Mouse (Mus musculus): ENCODE data around the gene Disp3. TPM values are rescaled to one million over a fixed set of nuclear protein-coding genes. Genes with fewer than 3 reads are reported as not detected.

The Disp3 gene
- polyA plus RNA-seq, 1 experiment from 2014 or later, result 0.04 TPM

DNA sequence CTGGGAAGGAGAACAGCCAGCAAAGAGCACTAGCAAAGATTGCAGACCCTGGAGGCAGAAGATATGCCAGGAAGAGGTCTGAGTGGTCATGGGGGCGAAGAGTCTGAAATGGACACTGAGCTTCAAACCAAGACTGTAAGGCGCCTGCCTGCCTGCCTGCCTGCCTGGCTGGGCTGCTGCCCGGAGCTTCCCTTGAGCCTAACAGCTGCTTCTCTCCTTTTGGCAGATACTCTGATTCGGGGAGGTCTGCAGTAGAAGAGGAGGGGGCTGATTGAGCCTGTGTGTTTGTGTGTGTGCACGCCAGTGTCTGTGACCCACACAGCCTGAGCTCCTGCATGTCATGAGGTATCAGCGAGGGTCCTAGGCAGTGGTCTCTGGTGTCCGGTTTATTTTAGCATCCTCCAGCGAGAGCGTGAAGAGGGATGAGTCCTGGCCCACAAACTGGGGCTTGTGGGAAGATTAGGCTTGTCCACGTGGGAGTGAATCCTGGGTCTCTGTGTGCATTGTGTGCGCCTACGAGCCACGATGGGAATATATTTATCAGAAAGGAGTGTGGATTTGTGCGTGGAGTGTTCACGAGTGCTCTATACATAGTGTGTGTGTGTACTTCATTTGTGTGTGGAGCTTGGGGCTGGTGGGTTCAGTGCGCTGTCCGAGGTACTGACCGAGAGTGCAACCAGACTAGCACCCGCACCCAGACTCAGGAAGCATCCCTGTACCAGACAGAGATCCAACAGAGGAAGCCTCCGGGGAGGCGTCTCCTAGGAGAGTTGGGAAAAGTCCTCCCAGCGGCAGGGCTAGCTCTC, 1.3 kb downstream of the Disp3 start:
- ATAC-seq (ENCODE audit: low FRiP score, low TSS enrichment) (no peak), DNase-seq (ENCODE audit: low spot score) (no peak)
- 24% methylated on average over 22 of the region's 22 CpGs for WGBS
- Histone ChIP-seq H3K4me3 (ENCODE audit: low read depth, low read length) (no peak overlapping the region), H3K4me1 (replicated peaks; ENCODE audit: control insufficient read depth, insufficient read depth) (no peaks in the 10 kb centered on the region), H3K27me3 (ENCODE audit: control insufficient read depth, insufficient read depth, low read length) (peaks cover 15% of the 10 kb centered on the region), H3K9me3 (ENCODE audit: control insufficient read depth, low read length) (no peaks in the 10 kb centered on the region), H3K36me3 (ENCODE audit: control insufficient read depth, insufficient read depth, low read length) (no peaks in the 10 kb centered on the region), H3K4me2 (replicated peaks; ENCODE audit: low read depth) (no peak overlapping the region), H3K9ac (ENCODE audit: low read length) (no peak overlapping the region), H3K27ac (replicated peaks) (no peak overlapping the region)
- TF ChIP-seq EP300 (optimal IDR thresholded peaks at IDR 0.05), result no peak
- TF ChIP-seq CTCF (IDR thresholded peaks at IDR 0.05; ENCODE audit: low read depth), result no peak

DNA sequence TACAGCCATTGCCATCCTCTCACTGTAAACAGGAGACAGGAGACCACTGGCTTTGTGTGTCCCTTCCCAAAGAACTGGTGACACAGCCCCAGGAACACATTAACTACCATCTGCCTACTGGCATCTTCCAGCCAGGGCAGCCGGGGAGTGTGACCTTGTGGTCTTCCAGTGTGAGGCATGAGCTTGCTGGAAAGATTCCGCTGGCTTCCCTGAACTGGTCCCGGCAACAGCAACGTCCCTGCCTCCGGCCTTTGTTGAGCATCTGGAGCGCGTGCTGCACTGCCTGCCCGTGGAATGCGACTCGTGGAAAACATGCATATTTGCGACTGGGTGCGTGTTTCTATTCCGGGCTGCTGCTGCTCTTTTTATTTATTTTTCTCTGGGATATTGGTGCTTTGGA, 3.5 kb downstream of the Disp3 start:
- no peak overlapping the region for H3K4me2 ChIP-seq (replicated peaks; ENCODE audit: low read depth)
- H3K4me3 ChIP-seq (ENCODE audit: low read depth, low read length), result no peak overlapping the region
- no peaks in the 10 kb centered on the region for H3K9me3 ChIP-seq (ENCODE audit: control insufficient read depth, low read length)
- ATAC-seq (ENCODE audit: low FRiP score, low TSS enrichment) (no peak), DNase-seq (ENCODE audit: low spot score) (no peak)
- H3K4me1 ChIP-seq (replicated peaks; ENCODE audit: control insufficient read depth, insufficient read depth), result no peaks in the 10 kb centered on the region
- no peak overlapping the region for H3K9ac ChIP-seq (ENCODE audit: low read length)
- no peak overlapping the region for H3K27ac ChIP-seq (replicated peaks)
- WGBS, result 51% methylated on average over 13 of the region's 13 CpGs
- H3K27me3 ChIP-seq (ENCODE audit: control insufficient read depth, insufficient read depth, low read length), result peaks cover 15% of the 10 kb centered on the region
- H3K36me3 ChIP-seq (ENCODE audit: control insufficient read depth, insufficient read depth, low read length), result no peaks in the 10 kb centered on the region
- TF ChIP-seq CTCF (IDR thresholded peaks at IDR 0.05; ENCODE audit: low read depth) (no peak), EP300 (optimal IDR thresholded peaks at IDR 0.05) (no peak)

DNA sequence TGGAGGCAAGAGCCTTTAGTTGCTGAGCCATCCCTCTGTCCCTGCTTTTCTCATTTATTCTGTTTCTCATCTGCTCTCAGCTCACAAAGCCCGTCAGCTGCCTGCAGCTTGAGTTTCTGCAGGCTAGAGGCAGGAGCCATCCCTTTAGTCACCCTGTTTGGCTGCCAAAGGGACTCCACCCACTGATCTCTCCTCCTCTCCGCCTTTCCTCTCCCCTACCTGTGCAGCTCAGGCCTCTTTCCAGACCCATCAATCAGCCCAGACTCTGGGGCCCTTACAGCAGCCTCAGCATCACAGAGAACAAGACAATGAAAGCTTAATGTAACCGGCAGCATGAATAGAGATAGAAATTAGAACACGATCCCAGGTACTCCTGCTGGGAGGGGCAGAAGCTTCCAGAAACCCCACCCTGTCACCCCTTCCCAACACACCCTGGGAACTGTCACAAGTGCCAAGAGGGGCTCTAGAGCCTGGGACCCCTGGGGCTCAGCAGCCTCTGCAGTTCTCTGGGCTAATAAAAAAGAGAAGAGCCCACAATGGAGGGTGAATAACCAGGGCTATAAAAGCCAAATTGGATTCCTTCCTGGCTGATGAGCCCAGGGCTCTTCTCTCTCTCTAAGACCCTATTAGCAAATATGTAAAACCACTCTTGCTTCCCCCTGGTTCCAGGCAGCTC, 10.8 kb downstream of the Disp3 start:
- no peak for DNase-seq (ENCODE audit: low spot score)
- Histone ChIP-seq H3K4me2 (replicated peaks; ENCODE audit: low read depth) (no peak overlapping the region), H3K9me3 (ENCODE audit: control insufficient read depth, low read length) (no peaks in the 10 kb centered on the region), H3K4me3 (ENCODE audit: low read depth, low read length) (no peak overlapping the region), H3K9ac (ENCODE audit: low read length) (no peak overlapping the region), H3K27ac (replicated peaks) (no peak overlapping the region), H3K36me3 (ENCODE audit: control insufficient read depth, insufficient read depth, low read length) (no peaks in the 10 kb centered on the region), H3K27me3 (ENCODE audit: control insufficient read depth, insufficient read depth, low read length) (no peaks in the 10 kb centered on the region; the same call in 1 of the 2 replicates), H3K4me1 (replicated peaks; ENCODE audit: control insufficient read depth, insufficient read depth) (no peaks in the 10 kb centered on the region)
- 17% methylated on average over 4 of the region's 4 CpGs for WGBS
- no peak for ATAC-seq (ENCODE audit: low FRiP score, low TSS enrichment)
- no peak for TF ChIP-seq CTCF (IDR thresholded peaks at IDR 0.05; ENCODE audit: low read depth)
- TF ChIP-seq EP300 (optimal IDR thresholded peaks at IDR 0.05), result no peak

DNA sequence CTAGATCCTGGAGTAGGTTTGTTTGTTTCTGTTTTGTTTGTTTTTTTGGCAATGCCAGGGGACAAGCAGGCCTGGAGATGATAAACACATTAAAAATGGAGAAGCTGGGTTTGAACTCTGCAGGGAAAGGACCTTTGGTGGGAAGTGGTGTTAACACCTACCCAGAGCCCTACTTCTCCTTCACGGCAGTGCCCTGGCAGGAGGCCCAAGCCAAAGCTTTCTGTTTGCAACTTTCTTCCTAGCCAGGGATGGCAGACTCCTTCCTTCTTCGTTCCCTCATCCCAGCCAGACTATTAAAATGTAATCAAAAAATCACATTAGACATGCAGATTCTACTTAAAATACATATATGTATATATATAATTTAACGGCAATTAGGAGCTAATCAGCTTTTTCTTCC, 13.1 kb downstream of the Disp3 start:
- DNase-seq (ENCODE audit: low spot score), result no peak
- TF ChIP-seq EP300 (optimal IDR thresholded peaks at IDR 0.05), result no peak
- TF ChIP-seq CTCF (IDR thresholded peaks at IDR 0.05; ENCODE audit: low read depth), result no peak
- no peaks in the 10 kb centered on the region for H3K9me3 ChIP-seq (ENCODE audit: control insufficient read depth, low read length)
- no peaks in the 10 kb centered on the region for H3K4me1 ChIP-seq (replicated peaks; ENCODE audit: control insufficient read depth, insufficient read depth)
- no peak overlapping the region for H3K27ac ChIP-seq (replicated peaks)
- WGBS, result 47% methylated on average over 3 of the region's 3 CpGs
- no peak for ATAC-seq (ENCODE audit: low FRiP score, low TSS enrichment)
- H3K4me3 ChIP-seq (ENCODE audit: low read depth, low read length), result no peak overlapping the region
- H3K27me3 ChIP-seq (ENCODE audit: control insufficient read depth, insufficient read depth, low read length), result peaks cover 2% of the 10 kb centered on the region; the same call in 1 of the 2 replicates
- H3K36me3 ChIP-seq (ENCODE audit: control insufficient read depth, insufficient read depth, low read length), result no peaks in the 10 kb centered on the region
- H3K9ac ChIP-seq (ENCODE audit: low read length), result no peak overlapping the region
- H3K4me2 ChIP-seq (replicated peaks; ENCODE audit: low read depth), result no peak overlapping the region

DNA sequence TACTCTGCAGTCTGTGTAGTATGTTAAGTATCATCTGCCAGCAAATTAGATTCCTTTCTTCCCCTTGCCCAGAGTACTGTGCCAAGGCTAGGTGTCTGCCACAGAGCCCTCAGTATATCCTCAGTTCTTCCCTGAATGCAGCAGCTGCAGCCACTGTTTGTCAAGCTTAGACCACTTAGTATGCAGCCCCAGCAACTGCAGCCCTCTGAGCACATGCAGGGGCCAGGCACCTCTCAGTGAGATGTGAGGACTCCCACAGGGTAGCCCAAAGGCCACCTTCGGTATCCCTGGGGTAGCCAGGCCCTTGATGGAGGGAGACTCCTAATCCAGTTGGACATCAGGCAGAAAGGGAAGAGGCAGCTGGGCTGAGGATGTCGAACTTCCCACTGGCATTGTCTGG, 14.5 kb downstream of the Disp3 start:
- Histone ChIP-seq H3K27me3 (ENCODE audit: control insufficient read depth, insufficient read depth, low read length) (peaks cover 2% of the 10 kb centered on the region; the same call in 1 of the 2 replicates), H3K4me1 (replicated peaks; ENCODE audit: control insufficient read depth, insufficient read depth) (no peaks in the 10 kb centered on the region), H3K27ac (replicated peaks) (no peak overlapping the region), H3K36me3 (ENCODE audit: control insufficient read depth, insufficient read depth, low read length) (no peaks in the 10 kb centered on the region), H3K9me3 (ENCODE audit: control insufficient read depth, low read length) (no peaks in the 10 kb centered on the region), H3K4me3 (ENCODE audit: low read depth, low read length) (no peak overlapping the region), H3K9ac (ENCODE audit: low read length) (no peak overlapping the region), H3K4me2 (replicated peaks; ENCODE audit: low read depth) (no peak overlapping the region)
- no peak for ATAC-seq (ENCODE audit: low FRiP score, low TSS enrichment)
- WGBS, result 24% methylated on average over 2 of the region's 2 CpGs
- TF ChIP-seq EP300 (optimal IDR thresholded peaks at IDR 0.05), result no peak
- TF ChIP-seq CTCF (IDR thresholded peaks at IDR 0.05; ENCODE audit: low read depth), result no peak
- DNase-seq (ENCODE audit: low spot score), result no peak

DNA sequence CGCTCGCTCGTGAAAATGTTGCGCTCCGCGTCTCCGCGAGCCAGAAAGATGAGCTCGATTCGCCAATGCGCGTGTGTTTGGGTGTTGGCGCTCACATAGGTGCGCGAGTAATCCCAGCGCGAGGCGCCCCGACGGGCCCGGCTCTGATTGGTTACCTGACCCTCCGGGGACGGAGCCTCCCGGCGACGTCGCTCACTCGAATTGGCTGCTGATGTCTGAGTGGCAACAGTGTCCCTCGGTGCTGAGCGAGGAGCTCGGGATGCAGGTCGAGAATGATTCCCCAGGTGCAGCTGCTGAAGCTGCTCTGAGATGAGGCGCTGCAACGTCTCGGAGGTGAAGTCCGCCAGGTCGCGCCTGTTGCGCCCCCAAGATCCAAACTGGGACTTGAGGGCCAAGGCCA, 16.1 kb downstream of the Disp3 start:
- TF ChIP-seq EP300 (optimal IDR thresholded peaks at IDR 0.05) (no peak), CTCF (IDR thresholded peaks at IDR 0.05; ENCODE audit: low read depth) (no peak)
- Histone ChIP-seq H3K4me3 (ENCODE audit: low read depth, low read length) (no peak overlapping the region), H3K4me1 (replicated peaks; ENCODE audit: control insufficient read depth, insufficient read depth) (no peaks in the 10 kb centered on the region), H3K9me3 (ENCODE audit: control insufficient read depth, low read length) (no peaks in the 10 kb centered on the region), H3K4me2 (replicated peaks; ENCODE audit: low read depth) (no peak overlapping the region), H3K27ac (replicated peaks) (no peak overlapping the region), H3K9ac (ENCODE audit: low read length) (no peak overlapping the region), H3K27me3 (ENCODE audit: control insufficient read depth, insufficient read depth, low read length) (peaks cover 2% of the 10 kb centered on the region; the same call in 1 of the 2 replicates), H3K36me3 (ENCODE audit: control insufficient read depth, insufficient read depth, low read length) (no peaks in the 10 kb centered on the region)
- WGBS, result 2% methylated on average over 39 of the region's 39 CpGs
- ATAC-seq (ENCODE audit: low FRiP score, low TSS enrichment) (no peak), DNase-seq (ENCODE audit: low spot score) (no peak)

Measured in stomach, postnatal 0 days (tissue).